Mouse (Mus musculus) small intestine, adult 2 months (tissue): Measurements from ENCODE around the gene Proser3. TPM values are rescaled to one million over a fixed set of nuclear protein-coding genes. Genes with fewer than 3 reads are reported as not detected.
"Not testable (repeated sequence)": the region's sequence is repeated elsewhere in the genome, so short reads cannot be mapped to it uniquely, and the experiment has no call there.

Experiments used
- H3K27ac ChIP-seq: fragments of 200-500 bp; 2 replicates; pipeline ENCODE4 v1.5.1; 2012; ENCODE audit warnings: low read depth, low read length, control low read depth, inconsistent platforms; ENCODE audit not compliant: insufficient read depth
- H3K27me3 ChIP-seq: fragments of 200-500 bp; 2 replicates; pipeline ENCODE4 v1.6.1; 2012; ENCODE audit warnings: mild to moderate bottlenecking, moderate library complexity, low read length, inconsistent platforms; ENCODE audit not compliant: control insufficient read depth, insufficient read depth
- H3K36me3 ChIP-seq: fragments of 200-500 bp; 2 replicates; pipeline ENCODE4 v1.6.1; 2012; ENCODE audit warnings: mild to moderate bottlenecking, low read length, control low read depth, inconsistent platforms; ENCODE audit not compliant: control insufficient read depth, insufficient read depth
- H3K4me1 ChIP-seq: fragments of 200-500 bp; 2 replicates; pipeline ENCODE4 v1.6.1; 2012; ENCODE audit warnings: low read length, inconsistent platforms, mixed read lengths; ENCODE audit not compliant: control insufficient read depth, insufficient read depth, insufficient read length
- H3K4me3 ChIP-seq: fragments of 200-500 bp; 2 replicates; pipeline ENCODE4 v1.5.1; 2012; ENCODE audit warnings: low read depth, mild to moderate bottlenecking, control low read depth, inconsistent platforms, low read length, moderate library complexity
- CTCF ChIP-seq: fragments of 200-500 bp; IDR thresholded peaks from 2 replicates; pipeline ENCODE4 v1.5.1; 2012; ENCODE audit warnings: low read depth, mild to moderate bottlenecking, control low read depth, inconsistent platforms, low read length, moderate library complexity, mixed read lengths; ENCODE audit not compliant: insufficient replicate concordance, insufficient read length; ENCODE audit errors: extremely low read depth
- POLR2A ChIP-seq: fragments of 200-500 bp; IDR thresholded peaks from 2 replicates; pipeline ENCODE4 v1.6.1; 2012; ENCODE audit warnings: low read depth, mild to moderate bottlenecking, control low read depth, inconsistent platforms, low read length, moderate library complexity
- WGBS: fragments of 180-500 bp; shearing (Covaris S2); methylation state at CpG from one replicate; pipeline ENCODE4 v1.1.7; 2018; 5-methylcytosine and 5-hydroxymethylcytosine counted together
- polyA plus RNA-seq: library from polyadenylated mRNA; depleted of rRNA; stranded (reverse); fragments of >200 nt; gene quantifications from 2 replicates; pipeline ENCODE4 v1.2.3, GENCODE M21; 2012

Gene Proser3
- polyA plus RNA-seq, 1 experiment, result 5.4 TPM

DNA sequence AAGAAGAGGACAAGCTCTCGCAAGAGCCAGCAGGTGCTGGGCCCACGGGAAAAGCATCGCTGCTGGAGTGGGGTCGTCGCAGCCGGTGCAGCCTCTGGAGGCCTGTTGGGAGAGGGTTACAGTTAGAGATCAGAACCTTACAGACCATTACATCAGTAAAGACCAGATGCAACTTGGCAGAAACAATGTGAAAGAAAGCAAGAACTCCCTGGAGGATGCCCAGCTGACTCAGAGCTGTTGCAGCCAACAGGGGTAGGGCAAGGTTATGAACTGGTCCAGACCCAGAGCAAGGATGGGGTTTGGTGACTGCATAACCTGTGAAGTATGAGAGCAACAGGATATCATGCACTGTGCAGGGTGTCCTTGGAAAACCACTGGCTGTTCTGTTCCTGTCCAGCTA, 27.6 kb downstream of the Proser3 start:
- Histone ChIP-seq H3K27ac (no peak overlapping the region), H3K36me3 (no peaks in the 10 kb centered on the region; the same call in 1 of the 2 replicates), H3K27me3 (no peaks in the 10 kb centered on the region), H3K4me1 (peaks cover 3% of the 10 kb centered on the region; the same call in 1 of the 2 replicates), H3K4me3 (no peak overlapping the region)
- 82% methylated on average over 6 of the region's 6 CpGs for WGBS
- TF ChIP-seq CTCF (no peak), POLR2A (no peak)

DNA sequence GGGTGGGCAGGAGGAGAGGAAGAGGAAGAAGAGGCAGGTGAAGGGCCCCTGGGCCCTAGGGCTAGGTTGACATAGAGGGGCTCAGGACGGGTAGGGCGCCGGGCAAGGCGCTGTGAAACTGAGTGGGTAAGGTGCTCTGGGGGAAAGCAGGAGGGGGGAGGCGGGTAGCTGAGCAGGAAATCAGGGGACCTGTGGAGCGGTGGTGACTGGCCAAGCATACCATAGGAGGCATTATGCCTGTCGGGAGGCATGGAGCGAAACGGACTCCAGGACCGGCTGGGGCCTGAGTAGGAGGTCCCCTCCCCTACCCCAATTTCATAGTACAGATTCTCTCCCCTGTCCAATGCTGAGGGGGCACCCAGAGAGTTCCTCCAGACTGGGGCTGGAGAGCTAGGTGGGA, 29.2 kb downstream of the Proser3 start:
- WGBS, result 96% methylated on average over 10 of the region's 10 CpGs
- peaks cover 3% of the 10 kb centered on the region; the same call in 1 of the 2 replicates for H3K4me1 ChIP-seq

DNA sequence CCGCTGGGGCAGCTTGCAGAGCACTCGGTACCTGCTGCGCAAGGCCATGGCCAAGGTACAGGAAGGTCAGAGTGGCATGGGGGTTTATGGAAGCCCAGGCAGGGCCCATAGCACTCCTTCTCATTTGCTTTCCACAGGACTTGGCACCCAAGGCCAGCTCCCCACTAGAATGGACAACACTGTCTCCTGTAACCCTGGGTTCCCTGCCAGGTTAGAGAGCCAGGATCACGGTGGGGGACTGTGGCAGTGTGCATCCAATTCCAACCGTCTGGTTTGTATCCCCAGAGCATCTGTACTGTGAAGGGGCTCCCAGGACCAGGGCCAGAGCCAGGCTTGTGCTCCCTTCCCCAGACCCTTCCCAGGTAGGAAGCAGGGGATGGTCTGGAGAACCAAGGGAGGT, 31.2 kb downstream of the Proser3 start:
- no peak for TF ChIP-seq POLR2A
- TF ChIP-seq CTCF, result no peak
- Histone ChIP-seq H3K4me1 (no peaks in the 10 kb centered on the region), H3K4me3 (no peak overlapping the region), H3K36me3 (no peaks in the 10 kb centered on the region), H3K27ac (no peak overlapping the region), H3K27me3 (no peaks in the 10 kb centered on the region)
- WGBS, result 79% methylated on average over 5 of the region's 5 CpGs

More for the DNA sequence above, 29.2 kb downstream of the Proser3 start:
- H3K27me3 ChIP-seq, result no peaks in the 10 kb centered on the region
- TF ChIP-seq POLR2A (no peak), CTCF (no peak)
- no peaks in the 10 kb centered on the region; the same call in 1 of the 2 replicates for H3K36me3 ChIP-seq
- no peak overlapping the region for H3K4me3 ChIP-seq
- no peak overlapping the region for H3K27ac ChIP-seq

DNA sequence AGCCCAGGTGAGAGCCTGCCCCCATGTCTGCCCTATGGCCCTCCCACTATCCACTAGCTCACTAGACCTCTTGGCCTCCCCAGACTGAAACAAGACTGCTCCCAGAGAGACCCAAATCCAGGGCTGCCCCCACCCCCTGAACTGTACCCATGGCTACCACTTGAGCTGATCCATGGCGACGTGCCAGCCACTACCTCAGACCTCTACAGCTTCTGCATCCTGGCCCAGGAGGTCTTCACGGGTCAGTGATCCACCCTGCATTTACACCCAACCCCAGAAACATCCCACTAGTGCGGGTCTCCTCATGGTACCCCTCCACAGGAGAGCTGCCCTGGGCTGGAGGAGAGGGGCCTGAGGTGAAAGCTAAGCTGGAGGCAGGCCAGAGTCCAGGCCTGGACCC, 31.7 kb downstream of the Proser3 start:
- WGBS, result 75% methylated on average over 4 of the region's 4 CpGs
- no peak overlapping the region for H3K27ac ChIP-seq
- TF ChIP-seq CTCF (no peak), POLR2A (no peak)
- no peaks in the 10 kb centered on the region for H3K4me1 ChIP-seq
- H3K4me3 ChIP-seq, result no peak overlapping the region
- H3K36me3 ChIP-seq, result no peaks in the 10 kb centered on the region
- no peaks in the 10 kb centered on the region for H3K27me3 ChIP-seq

DNA sequence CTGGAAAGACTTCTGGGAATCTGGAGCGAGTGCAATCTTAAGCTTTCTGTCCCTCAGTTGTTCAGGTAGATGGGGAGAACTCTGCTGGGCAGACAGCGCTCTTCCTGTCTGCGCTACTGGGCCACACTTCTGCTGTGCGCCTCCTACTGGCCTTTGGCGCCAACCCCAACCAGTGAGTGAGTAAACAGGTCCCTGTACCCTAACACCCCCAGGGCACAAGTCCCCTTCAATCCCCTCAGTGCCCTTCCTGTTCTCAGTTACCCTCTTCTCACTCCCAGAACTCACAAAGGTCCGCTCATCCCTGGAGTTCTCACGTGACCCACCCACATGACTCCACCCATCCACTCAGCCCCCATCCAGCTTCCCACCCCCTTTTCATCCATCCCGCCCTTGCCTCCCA, 33.8 kb downstream of the Proser3 start:
- no peaks in the 10 kb centered on the region for H3K4me1 ChIP-seq
- H3K27ac ChIP-seq, result no peak overlapping the region
- TF ChIP-seq CTCF (no peak), POLR2A (no peak)
- WGBS, result 44% methylated on average over 8 of the region's 8 CpGs
- no peak overlapping the region for H3K4me3 ChIP-seq
- no peaks in the 10 kb centered on the region for H3K36me3 ChIP-seq
- no peaks in the 10 kb centered on the region for H3K27me3 ChIP-seq

DNA sequence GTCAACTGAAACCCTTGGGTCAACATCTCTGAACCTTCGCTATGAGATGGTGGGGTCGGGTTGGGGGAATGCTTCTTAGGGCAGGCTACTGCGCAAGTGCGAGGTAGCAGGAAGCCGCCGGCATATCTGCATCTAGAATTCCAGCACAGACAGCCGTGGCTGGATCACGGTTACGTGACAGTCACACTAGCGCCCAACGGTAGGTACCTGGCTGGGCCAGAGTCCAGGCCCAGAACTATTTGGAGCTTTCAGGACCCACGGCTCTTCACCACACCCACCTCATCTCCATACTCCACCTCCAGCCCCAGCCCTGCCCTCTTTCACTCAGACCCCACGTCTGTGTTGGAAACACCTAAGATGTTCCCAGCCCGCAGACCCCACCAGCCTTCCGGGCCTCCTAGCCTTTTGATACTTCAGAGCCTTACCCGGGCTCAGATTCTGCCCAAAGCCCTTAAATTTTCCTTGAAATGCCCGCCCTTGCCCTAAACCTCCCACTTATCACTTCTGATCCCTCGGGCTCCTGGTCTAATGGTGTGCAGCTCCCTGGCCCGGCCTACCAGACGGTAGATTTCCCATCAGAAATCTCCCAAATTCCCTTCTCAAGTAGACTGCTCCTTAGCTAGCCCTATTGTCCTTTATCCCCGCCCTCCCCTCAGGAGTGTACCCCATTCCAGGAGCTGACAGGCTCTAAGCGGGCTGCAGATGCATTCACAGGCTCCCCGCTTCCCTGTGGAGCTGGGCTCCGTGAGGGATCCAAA, 36.9 kb downstream of the Proser3 start:
- no peak for TF ChIP-seq CTCF
- no peak for TF ChIP-seq POLR2A
- no peak overlapping the region for H3K4me3 ChIP-seq
- WGBS, result 65% methylated on average over 24 of the region's 24 CpGs
- H3K36me3 ChIP-seq, result no peaks in the 10 kb centered on the region
- no peaks in the 10 kb centered on the region for H3K27me3 ChIP-seq
- no peaks in the 10 kb centered on the region for H3K4me1 ChIP-seq
- no peak overlapping the region for H3K27ac ChIP-seq

DNA sequence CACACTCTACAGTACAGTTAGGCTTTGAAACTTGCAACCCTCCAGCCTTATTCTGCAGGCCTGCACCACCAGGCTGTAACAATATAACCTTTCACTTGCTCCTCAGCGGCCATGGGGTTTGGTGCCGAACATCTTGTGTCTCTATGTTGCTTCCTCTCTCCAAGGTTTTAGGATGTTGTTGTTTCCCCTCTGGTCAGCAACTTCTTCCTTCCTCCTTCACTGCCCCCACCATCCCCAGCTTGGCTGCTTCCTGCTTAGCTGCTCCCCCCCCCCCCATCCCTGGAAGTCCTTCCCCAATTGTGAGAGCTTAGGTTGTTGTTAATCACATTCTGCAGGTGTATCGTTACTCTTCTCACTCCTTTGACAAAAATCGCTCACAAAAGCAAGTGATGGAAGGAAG, 44.0 kb downstream of the Proser3 start:
- WGBS, result 65% methylated on average over 4 of the region's 4 CpGs
- Histone ChIP-seq H3K27ac (no peak overlapping the region), H3K4me1 (no peaks in the 10 kb centered on the region), H3K4me3 (no peak overlapping the region), H3K27me3 (no peaks in the 10 kb centered on the region), H3K36me3 (no peaks in the 10 kb centered on the region)
- TF ChIP-seq POLR2A, result no peak
- no peak for TF ChIP-seq CTCF

DNA sequence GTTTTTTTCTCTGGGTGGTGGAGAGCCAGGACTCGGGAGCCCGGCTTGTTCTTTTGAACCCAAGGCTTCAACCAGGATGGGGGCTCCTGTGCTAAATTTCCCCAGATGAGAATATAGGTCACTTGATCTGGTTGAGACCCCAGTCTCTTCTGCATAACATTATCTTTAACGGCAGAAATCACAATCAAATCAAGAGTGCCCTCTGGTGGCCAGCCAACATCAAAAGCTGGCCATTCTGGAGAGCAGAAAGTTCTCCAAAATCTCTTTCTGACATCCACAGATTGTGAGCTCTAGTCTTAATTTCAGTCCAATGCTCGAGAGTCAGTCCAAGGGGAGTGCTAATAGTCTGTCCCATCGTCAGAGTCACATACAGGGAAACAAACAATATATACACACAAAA, 50.9 kb downstream of the Proser3 start:
- 76% methylated on average over 5 of the region's 5 CpGs for whole genome bisulfite sequencing
- not testable (repeated sequence) for H3K4me1 ChIP-seq, H3K27ac ChIP-seq, H3K4me3 ChIP-seq, H3K36me3 ChIP-seq, H3K27me3 ChIP-seq
- peak; percentile 27; the same call in 1 of the 2 replicates for TF ChIP-seq CTCF

DNA sequence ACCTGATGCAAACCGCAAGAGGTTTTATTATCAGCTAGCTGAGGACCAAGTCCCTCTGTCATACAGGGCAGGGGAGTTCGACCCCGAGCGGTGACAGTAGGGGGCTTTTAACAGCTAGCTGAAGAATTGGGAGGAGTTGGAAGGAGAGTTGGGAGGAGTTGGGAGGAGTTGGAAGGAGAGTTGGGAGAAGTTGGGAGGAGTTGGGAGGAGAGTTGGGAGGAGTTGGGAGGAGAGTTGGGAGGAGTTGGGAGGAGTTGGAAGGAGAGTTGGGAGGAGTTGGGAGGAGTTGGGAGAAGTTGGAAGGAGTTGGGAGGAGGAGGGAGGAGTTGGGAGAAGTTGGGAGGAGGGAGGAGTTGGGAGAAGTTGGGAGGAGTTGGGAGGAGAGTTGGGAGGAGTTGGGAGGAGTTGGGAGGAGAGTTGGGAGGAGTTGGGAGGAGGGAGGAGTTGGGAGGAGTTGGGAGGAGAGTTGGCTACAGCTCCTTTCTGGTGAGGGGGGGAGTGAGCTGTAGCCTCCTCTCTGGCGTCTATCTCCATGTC, 56.5 kb downstream of the Proser3 start:
- not testable (repeated sequence) for H3K27me3 ChIP-seq, H3K4me1 ChIP-seq, H3K27ac ChIP-seq, H3K4me3 ChIP-seq, H3K36me3 ChIP-seq
- 66% methylated on average over 5 of the region's 5 CpGs for WGBS
